Comparison of ENCODE assay signal across 8 mouse cellular contexts in the genomic region with DNA sequence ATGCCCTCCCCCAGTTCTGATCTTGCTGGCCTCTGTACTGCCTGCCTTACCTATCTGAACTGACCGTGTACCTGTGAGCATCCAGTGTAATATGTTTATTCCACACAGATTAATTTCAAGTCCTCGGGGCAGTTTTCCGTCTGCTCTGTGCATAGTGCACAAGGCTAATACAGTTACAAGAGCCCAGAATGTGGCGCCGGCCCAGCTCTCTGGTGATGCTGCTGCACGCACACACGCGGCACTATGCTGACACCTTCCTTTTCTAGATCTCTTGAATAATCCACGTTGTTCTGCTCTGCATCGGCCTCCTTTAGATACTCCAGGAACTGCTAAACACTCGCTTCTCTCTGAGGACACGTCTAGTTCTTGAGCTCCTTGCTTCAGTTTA. TPM values are rescaled to one million over a fixed set of nuclear protein-coding genes. Genes with fewer than 3 reads are reported as not detected.
DNase-seq lines count a peak whose midpoint lies in the region; ATAC-seq lines count a peak whose summit lies in the region.

No protein-coding gene starts in this region.

- no peaks in the 10 kb centered on the region for H3K36me3 ChIP-seq in midbrain, embryonic 10.5 days
- H3K36me3 ChIP-seq in midbrain, embryonic 11.5 days (ENCODE audit: control insufficient read depth, insufficient read depth, low read length) = no peaks in the 10 kb centered on the region
- H3K36me3 ChIP-seq in limb, embryonic 10.5 days = no peaks in the 10 kb centered on the region
- H3K36me3 ChIP-seq in neural tube, embryonic 15.5 days = no peaks in the 10 kb centered on the region

- peaks cover 30% of the 10 kb centered on the region for H3K4me1 ChIP-seq in midbrain, embryonic 10.5 days
- no peaks in the 10 kb centered on the region; the same call in 1 of the 2 replicates for H3K4me1 ChIP-seq in midbrain, embryonic 11.5 days (ENCODE audit: control insufficient read depth, insufficient read depth, low read length)
- peaks cover 28% of the 10 kb centered on the region for H3K4me1 ChIP-seq in limb, embryonic 10.5 days
- H3K4me1 ChIP-seq in neural tube, embryonic 15.5 days = peaks cover 14% of the 10 kb centered on the region

- H3K9ac ChIP-seq in midbrain, embryonic 11.5 days (ENCODE audit: low read length) = no peak overlapping the region
- peak overlapping the region; percentile 18; the same call in 1 of the 2 replicates for H3K9ac ChIP-seq in neural tube, embryonic 15.5 days (replicated peaks)

- H3K4me2 ChIP-seq in midbrain, embryonic 11.5 days = no peak overlapping the region
- peak overlapping the region; percentile 63 for H3K4me2 ChIP-seq in neural tube, embryonic 15.5 days

- H3K4me3 ChIP-seq in midbrain, embryonic 10.5 days = 0 out of 2 replicates have a peak overlapping the region, but pooled peaks have one; percentile 32
- H3K4me3 ChIP-seq in midbrain, embryonic 11.5 days (ENCODE audit: low read depth, low read length) = no peak overlapping the region
- H3K4me3 ChIP-seq in limb, embryonic 10.5 days = peak overlapping the region; percentile 28
- H3K4me3 ChIP-seq in neural tube, embryonic 15.5 days (replicated peaks) = peak overlapping the region; percentile 30

- peak; percentile 66 for DNase-seq in heart, adult 11 months
- no peak for DNase-seq in heart, postnatal 10 days
- DNase-seq in midbrain, embryonic 10.5 days (ENCODE audit: low spot score) = no peak
- no peak for DNase-seq in midbrain, embryonic 11.5 days (ENCODE audit: low spot score, missing footprints)
- no peak for DNase-seq in limb, embryonic 10.5 days (ENCODE audit: low spot score)
- DNase-seq in kidney, adult 9 months = no peak
- no peak for DNase-seq in thymus, postnatal 4 days

- ATAC-seq in midbrain, embryonic 11.5 days (ENCODE audit: low FRiP score) = no peak
- ATAC-seq in neural tube, embryonic 15.5 days (ENCODE audit: low FRiP score) = peak; percentile 39

- H3K9me3 ChIP-seq in midbrain, embryonic 10.5 days (replicated peaks) = 0 out of 2 replicates have a peak, but pooled peaks cover 4% of the 10 kb centered on the region
- no peaks in the 10 kb centered on the region; the same call in 1 of the 2 replicates for H3K9me3 ChIP-seq in midbrain, embryonic 11.5 days (ENCODE audit: control insufficient read depth, low read length)
- H3K9me3 ChIP-seq in limb, embryonic 10.5 days (replicated peaks) = no peaks in the 10 kb centered on the region
- H3K9me3 ChIP-seq in neural tube, embryonic 15.5 days (replicated peaks) = no peaks in the 10 kb centered on the region

- 0 out of 2 replicates have a peak overlapping the region, but pooled peaks have one; percentile 17 for H3K27ac ChIP-seq in midbrain, embryonic 10.5 days (replicated peaks)
- H3K27ac ChIP-seq in midbrain, embryonic 11.5 days (ENCODE audit: low read depth, low read length) = no peak overlapping the region
- H3K27ac ChIP-seq in limb, embryonic 10.5 days = no peak overlapping the region
- H3K27ac ChIP-seq in neural tube, embryonic 15.5 days (replicated peaks) = no peak overlapping the region

- H3K27me3 ChIP-seq in midbrain, embryonic 10.5 days (ENCODE audit: low read depth, poor library complexity, severe bottlenecking) = peaks cover 91% of the 10 kb centered on the region
- H3K27me3 ChIP-seq in midbrain, embryonic 11.5 days (ENCODE audit: control insufficient read depth, insufficient read depth, low read length) = peaks cover 11% of the 10 kb centered on the region
- peaks cover 20% of the 10 kb centered on the region for H3K27me3 ChIP-seq in limb, embryonic 10.5 days (ENCODE audit: low read depth, poor library complexity, severe bottlenecking)
- H3K27me3 ChIP-seq in neural tube, embryonic 15.5 days (replicated peaks) = peaks cover 3% of the 10 kb centered on the region; the same call in 1 of the 2 replicates

- intact Hi-C loops in heart, postnatal 10 days (cut with DNase I) = loop anchor here (1.0 to 5.0 kb wide), 4 partner anchors 73 to 208 kb away; no protein-coding TSS in a partner anchor

- 56% methylated on average over 12 of the region's 12 CpGs for WGBS in midbrain, embryonic 10.5 days
- 56% methylated on average over 12 of the region's 12 CpGs for WGBS in midbrain, embryonic 11.5 days
- WGBS in limb, embryonic 10.5 days = 53% methylated on average over 12 of the region's 12 CpGs
- WGBS in neural tube, embryonic 15.5 days = 43% methylated on average over 12 of the region's 12 CpGs

RNA-seq across cellular contexts. Expression of a gene that starts 55.9 kb away (rescaled TPM):
- 10 to 100 TPM; 55.7 to 61.6 TPM for total RNA-seq in heart, postnatal 10 days (2021)
- 222 and 239 TPM in 2 replicates for polyA plus RNA-seq in midbrain, embryonic 10.5 days (2016; fragmentation: Nextera tagmentation; extraction: Ambion mirVana)
- polyA plus RNA-seq in midbrain, embryonic 11.5 days (2014; fragmentation: Nextera tagmentation; extraction: Ambion mirVana) = 235 and 238 TPM in 2 replicates
- polyA plus RNA-seq in limb, embryonic 10.5 days (2016; fragmentation: Nextera tagmentation; extraction: Ambion mirVana) = 230 and 235 TPM in 2 replicates
- 126 and 133 TPM in 2 replicates for polyA plus RNA-seq in neural tube, embryonic 15.5 days (2015; fragmentation: Nextera tagmentation; extraction: Ambion mirVana)
